Mouse (Mus musculus): ENCODE data around the gene Gpr153.
"Not testable (repeated sequence)": the region's sequence is repeated elsewhere in the genome, so short reads cannot be mapped to it uniquely, and the experiment has no call there.

Gpr153 gene

DNA sequence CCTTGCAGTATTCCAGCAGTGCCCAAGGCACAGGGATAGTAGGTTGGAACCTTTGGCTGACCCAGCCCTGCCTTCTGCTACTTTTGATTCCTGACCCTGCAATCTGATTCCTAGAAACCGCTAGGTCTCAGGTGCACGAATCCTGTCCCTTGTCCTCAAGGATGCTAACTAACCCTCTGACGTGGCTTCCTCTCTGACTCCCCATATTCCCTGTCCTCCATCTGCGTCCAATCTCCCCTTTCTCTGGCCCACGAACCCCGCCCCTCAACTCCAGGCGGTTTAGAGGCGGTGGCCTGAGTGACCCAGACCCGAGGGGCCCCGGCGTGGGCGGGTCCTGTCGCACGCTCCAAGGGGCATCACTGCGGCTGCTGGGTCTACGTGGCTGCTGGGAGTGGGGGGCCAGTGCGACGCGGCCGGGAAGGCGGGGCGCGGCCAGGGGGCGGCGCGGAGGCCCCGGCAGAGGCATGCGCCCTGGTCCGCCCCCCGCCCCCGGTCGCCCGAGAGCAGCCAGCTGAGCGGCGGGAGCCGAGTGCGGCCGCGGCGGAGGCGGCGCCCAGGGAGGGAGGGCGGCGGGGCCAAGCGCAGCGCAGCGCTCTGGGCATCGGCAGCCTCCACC is at the start of gene Gpr153:
TSS of gene Gpr153 (plus strand) at position 612 of the 616 bp plus-strand sequence.
- DNase-seq (ENCODE audit: low spot score in 2 of 2) = no peak

DNA sequence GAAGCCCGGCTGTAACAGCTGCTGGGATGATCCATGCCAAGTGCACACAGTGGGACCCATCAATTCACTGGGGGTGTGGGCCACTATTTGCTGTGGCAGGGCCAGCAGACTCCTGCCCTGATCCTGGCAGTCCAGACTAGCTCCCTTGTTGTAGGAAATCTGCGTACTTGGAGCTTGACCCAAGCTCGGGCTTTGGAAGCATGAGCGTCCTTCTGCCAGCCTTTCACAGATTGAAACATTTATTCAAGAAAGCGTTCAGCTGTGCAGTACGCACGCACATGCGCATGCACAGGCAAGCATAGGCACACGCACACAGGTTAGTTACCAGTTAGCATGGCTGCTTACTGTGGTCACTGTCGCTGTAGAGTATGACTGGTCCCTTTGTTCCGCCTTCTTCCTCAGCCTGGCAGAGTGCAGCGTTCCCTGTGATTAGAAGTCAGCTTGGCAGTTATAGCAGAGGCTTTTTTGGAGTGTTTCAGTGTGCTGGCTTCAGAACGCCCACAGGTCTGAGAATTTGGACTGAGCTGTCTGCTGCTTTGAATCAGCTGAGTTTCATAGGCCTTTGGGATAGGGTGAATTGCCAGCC is 47.0 kb upstream of the Gpr153 start:
- DNase-seq (ENCODE audit: low spot score in 2 of 2) = no peak

GRCm38 (mm10) chr4:152227749-152228527 is 46.1 kb upstream of the Gpr153 start:
- DNase-seq (ENCODE audit: low spot score in 2 of 2) = no peak

GRCm38 (mm10) chr4:152230331-152230730 is 43.7 kb upstream of the Gpr153 start:
- not testable (repeated sequence) for DNase-seq (ENCODE audit: low spot score in 2 of 2)

DNA sequence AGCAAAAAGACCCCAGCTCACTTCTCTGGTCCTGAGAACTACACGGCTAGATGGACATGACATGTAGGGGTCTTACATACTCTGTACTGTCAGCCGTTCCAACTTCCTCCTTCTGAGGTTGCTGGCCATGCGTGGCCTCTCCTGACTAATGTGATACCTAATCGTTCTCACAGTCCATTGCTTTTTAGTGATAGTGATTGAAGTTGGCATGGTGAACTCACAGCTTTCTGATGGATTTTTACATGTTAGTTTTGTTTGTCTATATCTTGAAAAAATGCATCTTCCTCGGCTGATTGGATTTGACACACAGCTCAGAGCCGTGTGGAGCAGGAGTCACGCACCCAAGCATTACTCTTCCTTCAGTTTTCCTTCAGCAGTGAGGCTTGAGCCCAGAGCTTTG is 42.7 kb upstream of the Gpr153 start:
- DNase-seq (ENCODE audit: low spot score in 2 of 2) = no peak

- no peak for DNase-seq (ENCODE audit: low spot score in 2 of 2)
Measured at GRCm38 (mm10) chr4:152232411-152232903, 41.6 kb upstream of the Gpr153 start.

DNA sequence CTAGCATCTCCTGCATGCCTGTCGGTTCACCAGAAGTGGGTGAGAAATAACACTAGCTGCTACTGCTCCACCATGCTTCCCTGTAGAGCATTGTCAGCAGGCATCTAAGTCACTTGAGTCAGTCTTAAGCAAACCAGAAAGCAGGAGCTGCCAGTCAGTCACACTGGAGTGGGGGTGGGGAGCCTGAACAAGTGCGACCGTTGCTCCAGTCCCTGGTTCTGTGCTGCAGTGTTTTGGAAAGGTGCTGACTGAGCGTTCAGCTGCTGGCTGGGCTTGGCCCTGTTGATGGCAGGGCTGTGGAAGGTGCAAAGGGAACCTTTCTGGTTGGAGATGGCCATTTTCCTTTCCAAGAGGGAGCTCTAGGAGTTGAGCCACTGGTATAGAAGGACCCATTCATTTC is 34.1 kb upstream of the Gpr153 start:
- DNase-seq (ENCODE audit: low spot score in 2 of 2) = no peak

GRCm38 (mm10) chr4:152243241-152243891 is 30.7 kb upstream of the Gpr153 start:
- DNase-seq (ENCODE audit: low spot score in 2 of 2) = no peak

DNA sequence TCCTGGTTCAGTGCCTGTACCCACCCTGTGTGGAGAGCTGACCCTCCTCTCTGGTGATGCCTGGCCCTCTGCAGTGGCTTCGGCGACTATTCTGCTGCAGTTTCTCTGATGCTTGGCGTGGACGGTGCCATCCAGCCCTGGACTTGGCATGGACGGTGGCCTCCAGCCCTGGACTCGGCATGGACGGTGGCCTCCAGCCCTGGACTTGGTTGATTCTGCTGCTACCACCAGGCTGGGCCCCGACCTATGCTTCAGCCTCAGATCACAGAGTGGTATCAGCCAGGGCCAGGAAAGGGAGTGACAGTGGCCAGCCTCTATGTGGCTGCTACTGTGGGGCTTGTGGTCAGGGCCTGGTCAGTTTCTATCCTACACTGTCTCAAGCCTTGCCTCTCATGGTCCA is 30.1 kb upstream of the Gpr153 start:
- DNase-seq (ENCODE audit: low spot score in 2 of 2) = no peak

DNA sequence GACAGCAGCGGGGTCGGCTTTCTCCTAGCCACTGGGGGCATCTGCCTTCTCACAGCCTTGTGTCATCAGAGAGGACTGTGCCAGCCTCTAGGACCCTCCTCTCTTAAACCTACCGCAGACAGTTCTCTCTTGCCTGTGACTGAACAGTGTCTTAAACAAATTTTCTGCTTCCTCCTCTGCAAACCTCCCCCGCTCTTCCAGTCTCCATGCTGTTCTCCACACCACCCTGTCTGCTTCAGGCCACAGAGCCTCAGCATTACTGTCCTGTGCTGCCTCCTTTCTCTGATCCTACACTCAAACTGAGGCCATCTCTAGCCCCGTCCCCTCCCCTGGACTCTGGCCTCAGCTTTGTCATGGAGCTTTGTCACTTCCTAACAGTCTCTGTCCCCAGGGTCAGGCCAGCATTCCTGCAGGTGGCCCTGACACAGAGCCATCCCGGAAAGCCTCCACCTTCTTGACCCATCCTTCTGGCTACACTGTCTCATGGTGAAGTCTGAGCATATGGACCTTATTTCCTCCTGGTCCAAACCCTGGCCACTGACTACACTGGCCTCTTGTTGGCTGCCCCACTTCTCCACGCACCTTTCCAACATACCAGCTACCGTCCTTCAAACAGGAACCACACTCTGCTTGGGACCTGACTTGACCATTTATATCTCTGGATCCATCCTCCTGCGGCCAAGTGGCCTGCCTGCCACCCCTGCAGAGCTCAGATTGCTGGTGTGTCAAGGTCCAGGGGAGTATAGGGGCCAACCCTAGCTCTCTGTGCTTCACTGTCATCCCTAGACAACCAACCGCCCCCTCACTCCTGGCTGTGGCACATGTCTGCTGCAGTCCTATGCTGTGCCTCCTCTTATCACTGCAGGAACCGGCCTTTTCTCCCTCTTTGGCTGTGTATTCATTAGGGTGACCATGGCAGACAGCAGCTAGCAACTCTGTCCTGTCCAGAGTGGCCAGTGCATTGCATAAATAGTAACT is 29.2 kb upstream of the Gpr153 start:
- DNase-seq (ENCODE audit: low spot score in 2 of 2) = no peak

GRCm38 (mm10) chr4:152246011-152246410 is 28.0 kb upstream of the Gpr153 start:
- no peak for DNase-seq (ENCODE audit: low spot score in 2 of 2)

GRCm38 (mm10) chr4:152247195-152247594 is 26.8 kb upstream of the Gpr153 start:
- DNase-seq (ENCODE audit: low spot score in 2 of 2) = no peak

GRCm38 (mm10) chr4:152250615-152251014 is 23.4 kb upstream of the Gpr153 start:
- DNase-seq (ENCODE audit: low spot score in 2 of 2) = no peak

- DNase-seq (ENCODE audit: low spot score in 2 of 2) = no peak
Measured at GRCm38 (mm10) chr4:152253183-152253759, 20.8 kb upstream of the Gpr153 start.

DNA sequence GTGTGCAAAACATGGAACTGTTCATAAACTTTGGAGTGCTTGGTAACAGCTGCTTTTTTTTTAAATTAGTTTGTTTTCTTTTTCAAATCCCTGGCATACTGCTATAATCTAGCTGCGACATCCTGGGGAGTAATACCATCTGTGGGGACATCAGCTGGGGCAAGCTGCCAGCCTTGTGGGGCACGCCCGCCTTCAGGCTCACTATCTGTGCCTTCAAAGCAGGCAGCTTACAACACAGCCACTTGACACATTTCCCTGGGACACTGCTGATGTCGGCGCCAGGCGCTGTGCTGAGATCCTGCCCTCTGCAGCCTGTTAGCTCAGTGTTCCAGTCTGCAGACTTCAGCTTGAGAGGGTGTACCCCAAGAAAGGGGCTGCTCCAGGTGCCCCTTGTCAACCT is 17.0 kb upstream of the Gpr153 start:
- DNase-seq (ENCODE audit: low spot score in 2 of 2) = peak; percentile 31 to 81

DNA sequence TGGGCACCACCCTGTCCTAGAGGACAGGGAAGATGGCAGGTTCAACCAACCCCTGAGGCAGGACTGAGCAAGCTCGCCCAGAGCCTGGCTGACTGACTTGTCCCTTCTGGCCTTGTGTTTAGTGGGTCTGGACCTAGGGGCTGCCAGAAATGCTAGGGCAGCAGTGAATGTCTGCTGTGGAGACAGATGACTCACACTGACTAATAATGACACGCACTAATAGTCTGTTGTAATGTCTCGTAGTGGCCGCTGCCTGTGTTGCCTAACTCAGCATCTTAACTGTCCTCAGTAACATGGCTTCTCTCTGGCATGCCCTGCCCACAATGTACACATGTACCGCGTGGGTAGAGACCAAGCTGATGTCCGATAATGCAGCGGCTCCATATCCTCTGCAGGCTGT is 13.6 kb upstream of the Gpr153 start:
- DNase-seq (ENCODE audit: low spot score in 2 of 2) = no peak

DNA sequence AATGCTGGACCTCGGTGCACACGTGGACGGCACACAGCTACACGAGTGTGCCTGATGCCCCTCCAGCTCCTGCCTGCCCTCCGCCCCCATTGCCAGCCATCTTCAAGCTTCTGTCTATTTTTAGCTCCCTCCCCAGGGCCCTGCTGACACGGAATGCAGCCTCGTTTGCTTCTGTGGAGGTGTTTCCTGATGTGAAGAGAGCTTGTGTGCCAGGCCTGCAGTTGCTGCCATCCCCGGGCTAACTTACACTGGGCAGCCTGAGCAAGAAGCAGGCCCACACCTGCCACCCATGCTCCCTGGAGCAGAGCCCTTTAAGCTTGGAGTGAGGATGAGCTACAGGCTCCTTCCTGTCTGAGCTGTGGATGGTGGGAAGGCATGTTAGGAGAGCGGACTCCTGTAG is 11.8 kb upstream of the Gpr153 start:
- no peak for DNase-seq (ENCODE audit: low spot score in 2 of 2)

- DNase-seq (ENCODE audit: low spot score in 2 of 2) = no peak
Measured at GRCm38 (mm10) chr4:152263089-152263488, 10.9 kb upstream of the Gpr153 start.

- DNase-seq (ENCODE audit: low spot score in 2 of 2) = no peak
Measured at GRCm38 (mm10) chr4:152263512-152264176, 10.4 kb upstream of the Gpr153 start.

- DNase-seq (ENCODE audit: low spot score in 2 of 2) = no peak
Measured at GRCm38 (mm10) chr4:152264177-152264530, 9.9 kb upstream of the Gpr153 start.
